Mouse (Mus musculus): ENCODE data around the gene Sod1.

Gene Sod1

DNA sequence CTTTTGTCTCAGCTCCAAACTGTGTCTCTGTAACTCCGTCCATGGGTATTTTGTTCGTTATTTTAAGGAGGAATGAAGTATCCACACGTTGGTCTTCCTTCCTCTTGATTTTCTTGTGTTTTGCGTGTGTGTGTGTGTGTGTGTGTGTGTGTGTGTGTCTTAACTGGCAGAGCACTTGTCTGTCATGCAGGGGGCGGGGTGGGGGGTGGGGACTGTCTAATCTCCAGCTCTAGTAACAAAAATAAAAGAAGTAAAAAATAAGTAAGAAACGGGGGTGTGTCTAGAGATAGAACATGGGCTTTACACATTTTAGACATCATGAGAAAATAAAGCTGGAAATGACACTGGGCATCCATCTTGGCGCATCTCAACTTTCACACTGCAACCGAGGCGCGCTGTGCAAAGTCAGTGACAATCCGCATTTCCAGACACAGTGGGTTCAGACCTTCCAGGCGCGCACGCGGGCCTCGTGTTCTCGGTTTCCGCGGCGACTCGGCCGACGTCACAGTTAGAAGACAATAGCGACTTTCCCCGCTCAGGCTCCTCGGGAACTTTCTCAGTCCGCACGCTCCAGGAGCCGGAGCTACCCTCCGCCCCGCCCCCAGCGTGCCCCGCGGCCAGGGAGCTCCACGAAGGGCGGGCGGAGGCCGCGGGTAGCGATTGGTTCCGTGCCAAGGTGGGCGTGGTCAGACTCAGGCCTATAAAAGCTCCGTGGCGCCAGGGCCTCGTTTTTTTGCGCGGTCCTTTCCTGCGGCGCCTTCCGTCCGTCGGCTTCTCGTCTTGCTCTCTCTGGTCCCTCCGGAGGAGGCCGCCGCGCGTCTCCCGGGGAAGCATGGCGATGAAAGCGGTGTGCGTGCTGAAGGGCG lies at the start of gene Sod1:
TSS of gene Sod1 (plus strand) at position 729 of the 866 bp plus-strand sequence.
- peak; percentile 97 for DNase-seq (ENCODE audit: low read depth, low spot score)

DNA sequence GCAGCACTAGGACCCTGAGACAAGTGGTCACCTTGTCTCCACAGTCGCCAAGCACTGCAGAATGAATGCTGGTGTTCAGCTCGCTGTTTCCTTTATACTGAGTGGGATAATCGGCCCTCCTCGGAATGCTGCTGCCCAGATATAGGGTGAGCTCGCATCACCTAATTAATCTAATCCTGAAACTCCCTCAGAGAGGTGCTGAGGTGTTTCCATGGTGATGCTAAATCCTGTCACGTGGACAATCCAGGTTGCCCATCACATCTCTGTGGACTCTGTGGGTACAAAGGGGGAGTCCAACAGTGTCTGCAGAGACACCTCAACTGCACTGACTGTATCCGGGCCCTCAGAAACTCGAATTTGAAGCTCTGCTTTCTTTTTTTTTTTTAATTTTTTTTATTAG lies 49.1 kb upstream of the Sod1 start:
- DNase-seq (ENCODE audit: low read depth, low spot score): no peak

DNA sequence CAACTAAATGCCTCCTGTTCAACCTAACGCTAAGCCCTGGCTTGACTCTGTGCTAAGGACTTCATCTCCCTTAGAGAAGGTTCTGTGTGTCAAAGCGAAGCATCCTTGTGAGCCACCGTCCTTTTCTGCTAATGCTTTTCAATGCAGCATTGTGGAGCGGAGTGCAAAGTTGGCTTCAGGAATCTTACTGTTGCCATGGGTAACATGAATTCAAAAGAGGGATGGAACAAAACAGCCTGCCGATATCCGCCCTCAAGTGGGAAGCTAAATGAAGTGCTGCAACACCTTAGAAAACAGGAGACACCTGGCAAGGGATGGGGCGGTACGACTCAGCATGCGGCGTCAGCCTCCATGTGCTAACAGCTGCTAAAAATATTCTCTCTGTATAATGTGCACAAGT lies 44.1 kb upstream of the Sod1 start:
- no peak for DNase-seq (ENCODE audit: low read depth, low spot score)

DNA sequence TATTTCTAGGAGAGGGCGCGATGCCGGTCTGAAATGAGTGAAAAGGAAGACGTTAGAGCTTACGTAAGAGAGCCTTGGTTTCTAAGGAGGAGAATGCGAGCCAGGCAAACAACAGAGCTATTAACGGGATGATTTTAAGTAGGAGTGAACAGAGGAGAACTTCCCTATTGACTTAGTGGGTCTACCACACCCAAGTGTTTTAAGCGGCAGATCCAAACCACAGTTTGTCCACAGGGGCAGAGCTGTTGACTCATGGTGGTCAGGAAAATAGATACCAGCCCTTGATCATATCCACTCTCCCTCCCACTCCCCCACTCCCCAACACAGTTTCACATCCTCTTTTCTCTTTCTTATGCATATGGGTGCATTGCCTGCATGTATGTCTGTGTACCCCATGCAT lies 43.1 kb upstream of the Sod1 start:
- no peak for DNase-seq (ENCODE audit: low read depth, low spot score)

DNA sequence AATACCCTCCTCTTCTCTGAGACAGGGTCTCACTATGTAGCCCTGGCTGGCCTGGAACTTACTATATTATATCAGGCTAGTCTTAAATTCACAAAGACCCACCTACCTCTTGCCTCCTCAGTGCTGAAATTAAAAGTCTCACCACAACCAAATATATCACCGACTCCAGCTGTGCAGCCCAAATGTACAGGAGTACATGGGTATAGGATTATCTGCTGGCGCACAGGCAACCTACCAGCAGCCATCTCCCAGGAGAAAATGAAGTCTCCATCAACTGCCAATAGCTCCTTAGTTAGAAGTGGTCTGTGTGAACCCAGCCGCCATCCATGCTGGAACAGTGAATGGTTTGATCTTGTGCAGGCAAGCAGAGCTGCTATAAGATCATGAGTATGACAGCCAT lies 42.1 kb upstream of the Sod1 start:
- no peak for DNase-seq (ENCODE audit: low read depth, low spot score)

DNA sequence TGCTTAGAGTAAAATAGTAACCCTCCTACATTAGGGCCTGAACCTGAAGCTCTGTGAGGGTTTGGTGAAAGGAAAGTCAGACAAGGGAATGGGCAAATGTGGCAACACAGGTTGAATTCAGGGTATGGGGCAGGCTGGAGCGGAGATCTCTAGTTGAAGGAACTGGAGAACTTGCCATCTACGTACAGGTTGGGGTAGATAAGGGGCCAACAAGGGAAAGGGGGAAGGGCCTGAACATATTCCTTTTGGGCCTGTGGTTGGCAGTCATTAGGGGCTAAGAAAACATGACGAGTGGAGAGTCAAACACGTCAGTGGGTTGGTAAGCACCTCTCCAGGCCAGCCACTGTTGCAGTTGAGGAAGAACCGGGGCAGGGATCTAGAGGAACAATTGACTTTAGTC lies 40.7 kb upstream of the Sod1 start:
- no peak for DNase-seq (ENCODE audit: low read depth, low spot score)

DNA sequence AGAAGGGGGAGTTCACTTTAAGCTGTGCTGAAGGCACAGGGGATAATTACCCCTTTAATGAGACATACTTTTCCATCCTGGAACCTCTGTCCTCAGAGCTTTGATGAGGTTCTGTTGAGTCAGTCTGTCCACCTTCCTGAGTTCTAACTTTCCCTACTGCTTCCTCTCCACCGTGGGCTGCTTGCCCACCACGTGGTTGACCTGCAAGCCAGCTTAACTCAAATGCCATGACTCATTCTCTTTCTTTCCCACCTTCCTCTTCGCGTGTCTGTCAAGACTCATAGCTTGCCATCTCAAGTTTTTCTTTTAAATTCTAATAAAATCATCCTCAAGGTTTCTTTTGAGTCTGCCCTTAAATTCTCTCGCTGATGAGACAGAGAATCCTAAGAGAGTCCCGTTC lies 39.6 kb upstream of the Sod1 start:
- DNase-seq (ENCODE audit: low read depth, low spot score): no peak

DNA sequence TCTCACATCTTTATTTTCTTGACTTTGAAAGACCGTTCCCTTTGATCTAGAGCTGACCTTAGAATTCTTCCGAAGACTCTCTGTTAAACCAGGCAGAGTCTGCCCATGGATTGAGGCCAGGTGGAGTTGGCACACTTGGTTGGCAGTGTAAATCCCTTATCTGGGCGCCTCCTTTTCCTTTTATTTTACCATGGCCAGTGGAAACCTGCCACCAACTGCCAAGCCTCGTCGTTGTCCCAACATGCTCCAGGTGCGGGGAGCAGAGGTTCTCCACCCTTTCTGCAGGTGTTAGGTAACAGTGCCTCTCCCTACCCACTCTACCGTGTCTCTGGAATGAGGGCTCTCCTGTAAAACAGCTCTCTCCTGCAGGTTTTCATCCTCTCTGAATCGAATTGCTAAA lies 38.9 kb upstream of the Sod1 start:
- DNase-seq (ENCODE audit: low read depth, low spot score): no peak

DNA sequence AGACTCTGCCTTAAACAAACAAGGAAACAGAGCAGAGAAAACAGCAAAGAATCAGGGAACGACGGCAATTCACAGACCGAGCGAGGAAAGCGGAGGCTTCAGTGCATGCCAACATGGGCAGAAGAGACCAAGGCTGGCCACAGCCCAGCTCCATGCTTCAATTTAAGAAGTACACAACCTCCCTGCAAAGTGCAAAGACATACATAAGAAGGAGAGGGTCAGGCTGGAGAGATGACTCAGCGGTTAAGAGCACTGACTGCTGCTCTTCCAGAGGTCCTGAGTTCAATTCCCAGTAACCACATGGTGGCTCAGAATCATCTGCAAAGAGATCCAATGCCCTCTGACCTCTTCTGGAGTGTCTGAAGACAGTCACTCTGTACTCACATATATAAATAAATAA lies 36.4 kb upstream of the Sod1 start:
- no peak for DNase-seq (ENCODE audit: low read depth, low spot score)

DNA sequence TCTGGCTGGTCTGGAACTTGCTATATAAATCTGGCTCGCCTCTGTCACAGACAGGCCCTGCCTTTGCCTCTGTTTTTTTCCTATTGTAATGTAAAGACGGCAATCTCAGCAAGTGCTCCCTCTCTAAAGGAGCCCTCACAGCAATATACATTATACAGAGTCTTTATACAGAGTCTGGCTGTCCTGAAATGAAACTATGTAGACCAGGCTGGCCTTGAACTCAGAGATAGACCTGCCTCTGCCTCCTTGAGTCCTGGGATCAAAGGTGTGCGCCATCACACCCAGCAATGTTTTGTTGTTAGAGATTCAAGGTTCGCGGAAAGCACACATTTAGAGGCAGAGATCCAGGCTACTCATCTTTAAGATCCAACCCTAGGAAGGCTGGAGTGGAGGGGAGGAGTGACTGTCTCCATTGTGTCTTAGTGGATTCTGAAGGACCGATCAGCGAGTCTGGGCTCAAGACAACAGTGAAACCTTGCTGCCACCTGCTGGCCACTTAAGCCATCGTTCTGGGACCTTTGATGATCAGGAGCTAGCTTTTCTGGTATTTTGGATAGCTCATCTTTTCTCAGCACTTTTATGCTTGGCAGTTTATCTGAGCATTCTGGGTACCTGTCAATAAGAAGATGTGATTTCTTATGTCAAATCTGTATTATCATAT lies 34.5 kb upstream of the Sod1 start:
- DNase-seq (ENCODE audit: low read depth, low spot score): peak; percentile 88

DNA sequence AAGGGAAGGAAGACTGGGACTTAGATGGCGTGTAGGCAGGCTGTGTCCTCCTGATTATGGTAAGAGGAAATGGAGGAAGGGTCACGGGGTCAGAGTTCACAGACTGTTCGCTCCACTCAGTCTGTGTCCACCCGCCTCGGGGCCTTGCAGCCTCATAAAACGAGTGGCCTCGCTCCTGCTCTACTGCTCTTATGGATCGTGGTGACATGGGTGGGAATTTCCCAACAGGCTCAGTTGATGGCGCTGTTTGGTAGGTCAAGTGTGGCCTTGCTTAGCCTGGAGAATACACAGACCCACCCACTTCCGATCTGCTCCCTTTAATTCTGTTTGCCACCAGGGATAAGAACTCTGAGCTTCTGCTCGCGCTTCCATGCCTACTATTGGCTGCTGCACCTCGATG lies 33.1 kb upstream of the Sod1 start:
- peak; percentile 22 for DNase-seq (ENCODE audit: low read depth, low spot score)

DNA sequence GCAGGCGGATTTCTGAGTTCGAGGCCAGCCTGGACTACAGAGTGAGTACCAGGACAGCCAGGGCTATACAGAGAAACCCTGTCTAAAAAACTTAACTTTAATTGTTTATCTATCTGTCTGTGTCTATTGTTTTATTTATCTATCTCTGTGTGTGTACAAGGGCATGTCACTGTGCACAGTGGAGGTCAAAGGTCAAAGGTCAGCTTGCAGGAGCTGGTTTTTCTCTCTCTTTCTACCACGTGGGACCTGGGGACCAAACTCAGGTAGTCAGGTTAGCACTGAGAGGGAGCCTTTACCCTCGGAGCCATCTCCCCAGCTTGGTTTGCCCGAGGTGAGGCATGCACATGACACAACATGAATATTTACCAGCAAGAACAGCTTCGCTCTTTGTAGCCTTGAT lies 29.3 kb upstream of the Sod1 start:
- no peak for DNase-seq (ENCODE audit: low read depth, low spot score)

DNA sequence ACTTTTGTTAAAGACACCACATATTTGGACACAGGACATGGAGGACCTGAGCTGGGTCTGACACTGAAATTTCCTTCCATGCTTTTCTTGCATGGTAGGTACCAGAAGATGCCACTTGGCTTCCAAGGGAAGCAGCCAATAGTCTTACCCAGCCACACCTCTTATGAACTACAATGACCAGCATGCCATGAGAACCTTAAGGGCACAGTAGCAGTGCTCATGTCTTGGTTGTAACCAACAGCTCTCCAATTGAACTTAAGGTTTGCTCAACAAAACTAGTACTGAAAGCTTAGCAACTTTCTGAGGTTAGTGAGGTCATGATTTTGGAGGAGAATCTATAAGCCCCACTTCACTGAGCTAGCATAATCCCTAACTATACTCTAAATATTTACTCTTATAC lies 26.8 kb upstream of the Sod1 start:
- DNase-seq (ENCODE audit: low read depth, low spot score): no peak

DNA sequence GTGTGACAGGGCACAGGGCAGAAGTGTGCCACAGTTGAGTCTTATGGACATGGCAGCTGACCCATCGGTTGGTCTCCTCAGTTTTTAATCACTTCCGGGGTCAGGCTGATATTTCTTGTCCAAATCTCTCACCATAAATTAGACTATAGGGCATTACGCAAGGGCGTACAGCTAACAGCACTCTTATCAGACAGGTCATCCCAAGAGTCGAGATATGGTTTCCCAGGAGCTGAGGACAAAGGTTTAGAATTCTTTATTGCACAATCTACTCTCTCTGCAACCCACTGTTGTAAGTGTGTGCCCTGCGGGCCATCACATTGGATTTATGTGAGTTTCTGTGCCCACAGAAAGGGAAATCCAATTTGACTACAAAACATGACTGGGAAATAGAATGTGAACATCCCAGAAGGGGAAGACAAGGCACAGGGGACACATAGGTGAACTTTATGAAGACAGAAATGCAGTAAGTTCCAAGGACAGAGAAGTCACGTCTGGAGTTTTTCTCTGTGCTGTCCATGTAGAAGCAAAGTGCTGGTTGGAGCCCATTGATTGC lies 23.8 kb upstream of the Sod1 start:
- no peak for DNase-seq (ENCODE audit: low read depth, low spot score)

DNA sequence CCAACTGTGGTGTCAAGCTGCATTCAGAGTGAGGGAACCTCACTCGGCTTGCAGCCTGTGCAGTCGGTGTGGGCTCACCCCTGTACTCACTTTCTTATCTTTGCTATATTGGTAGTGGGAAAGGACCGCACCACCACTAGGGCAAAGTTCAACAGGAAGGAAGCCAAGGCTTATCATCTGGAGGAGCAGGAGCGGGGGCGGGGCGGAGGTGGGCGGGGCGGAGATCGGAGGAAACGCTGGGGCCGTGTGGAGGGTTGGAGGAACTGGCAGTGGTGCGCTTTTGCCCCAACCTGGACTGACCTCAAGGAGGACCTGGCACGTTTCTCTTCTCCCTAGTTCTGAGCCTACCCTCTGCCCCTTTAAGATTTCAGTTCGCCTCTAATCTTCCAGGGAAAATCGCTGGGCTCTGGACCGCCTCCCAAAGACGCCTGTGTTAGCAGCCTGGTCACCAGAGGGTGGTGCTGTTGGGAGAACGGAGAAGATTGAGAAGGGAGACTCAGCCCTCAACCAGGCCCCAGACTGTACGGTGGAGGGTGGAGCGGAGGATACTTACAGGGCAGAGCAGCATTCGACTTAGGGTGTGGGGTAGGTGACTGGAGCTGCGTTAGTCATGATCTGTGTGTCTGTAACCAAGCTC lies 23.1 kb upstream of the Sod1 start:
- peak; percentile 87 for DNase-seq (ENCODE audit: low read depth, low spot score)

DNA sequence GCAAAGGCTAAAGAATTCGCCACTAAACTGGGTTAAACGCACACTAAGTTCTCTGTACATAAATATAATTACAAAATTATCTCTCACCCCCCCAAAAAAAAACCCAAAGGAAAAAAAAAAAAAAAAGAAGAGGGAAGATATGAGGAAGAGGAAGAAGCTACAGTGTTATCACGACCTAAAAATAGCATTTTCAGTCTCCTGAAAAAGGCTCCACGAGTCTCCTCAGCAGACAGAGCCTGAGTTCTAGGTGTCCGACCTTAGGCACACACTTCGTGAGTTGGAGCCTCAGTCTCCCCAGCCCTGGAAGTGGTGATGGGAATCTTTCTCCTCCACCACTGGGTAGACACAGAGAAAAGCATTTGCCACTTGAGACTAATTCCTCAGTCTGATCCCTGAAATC lies 21.9 kb upstream of the Sod1 start:
- DNase-seq (ENCODE audit: low read depth, low spot score): no peak

DNA sequence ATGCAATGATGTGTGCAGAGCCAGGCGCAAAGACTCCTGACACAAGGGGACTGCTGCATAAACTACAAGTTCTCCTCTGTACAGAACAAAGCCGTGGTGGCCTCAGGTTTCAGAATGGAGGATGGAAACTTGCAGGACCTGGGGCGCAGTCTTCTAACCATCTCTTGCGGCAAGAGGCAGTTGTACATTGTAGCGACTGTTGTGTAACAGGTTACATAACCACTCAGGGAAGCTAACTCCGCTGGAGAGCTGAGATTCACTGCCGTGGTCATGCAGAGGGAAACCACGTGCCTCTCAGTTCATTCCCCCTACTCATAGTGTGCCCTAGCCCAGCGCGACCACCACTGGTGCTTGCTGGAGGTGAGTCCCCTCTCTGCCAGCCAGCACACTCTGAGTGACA lies 21.4 kb upstream of the Sod1 start:
- DNase-seq (ENCODE audit: low read depth, low spot score): no peak

DNA sequence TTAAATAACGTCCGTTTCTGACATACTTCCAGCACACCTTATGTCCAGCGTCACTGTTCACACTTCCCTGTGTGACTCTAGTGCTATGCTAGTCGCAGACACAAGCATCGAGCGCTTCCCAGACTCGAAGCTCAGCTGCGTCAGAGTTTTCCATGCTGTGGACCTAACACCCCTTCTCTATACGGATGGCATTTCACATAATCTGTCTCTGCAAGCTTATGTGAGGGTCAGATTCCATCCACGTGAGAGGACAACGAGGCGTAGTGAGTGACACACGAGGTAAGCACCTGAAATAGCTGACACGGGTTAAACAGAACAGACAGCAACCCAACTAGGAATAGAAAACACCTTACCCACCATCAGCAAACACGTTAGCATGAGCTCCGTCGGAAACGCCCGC lies 18.4 kb upstream of the Sod1 start:
- no peak for DNase-seq (ENCODE audit: low read depth, low spot score)

DNA sequence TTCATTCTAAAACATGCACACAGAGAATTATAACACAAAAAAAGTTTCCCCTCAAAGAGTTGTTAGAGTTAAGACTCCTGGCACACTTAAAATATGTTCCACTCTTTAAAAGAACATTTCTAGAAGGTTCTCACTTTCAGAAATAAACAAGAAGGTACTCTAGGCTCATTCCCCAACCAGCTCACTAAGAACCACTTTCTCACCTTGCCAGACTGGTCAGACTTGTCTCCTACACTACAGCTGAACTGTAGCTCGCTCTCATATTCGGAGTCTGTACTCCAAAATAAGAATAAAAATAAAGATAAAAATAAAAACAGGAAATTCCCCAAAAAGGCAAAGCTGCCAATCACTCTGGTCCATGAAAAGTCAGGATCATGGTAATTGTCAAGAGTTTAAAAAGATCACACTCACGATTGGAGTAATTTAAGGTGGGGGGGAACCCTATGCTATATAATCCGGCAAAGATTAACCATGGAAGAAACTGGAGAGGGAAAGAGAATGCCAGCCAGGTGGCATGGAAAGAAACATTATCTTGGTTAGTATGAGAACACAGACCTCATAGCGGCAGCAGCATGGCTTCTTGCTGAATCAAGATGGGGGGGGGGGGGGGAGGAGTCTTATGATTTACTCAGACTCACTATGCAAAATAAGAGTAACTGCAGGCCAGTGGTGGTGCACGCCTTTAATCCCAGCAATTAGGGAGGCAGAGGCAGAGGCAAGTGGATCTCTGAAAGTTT lies 17.2 kb upstream of the Sod1 start:
- no peak for DNase-seq (ENCODE audit: low read depth, low spot score)

DNA sequence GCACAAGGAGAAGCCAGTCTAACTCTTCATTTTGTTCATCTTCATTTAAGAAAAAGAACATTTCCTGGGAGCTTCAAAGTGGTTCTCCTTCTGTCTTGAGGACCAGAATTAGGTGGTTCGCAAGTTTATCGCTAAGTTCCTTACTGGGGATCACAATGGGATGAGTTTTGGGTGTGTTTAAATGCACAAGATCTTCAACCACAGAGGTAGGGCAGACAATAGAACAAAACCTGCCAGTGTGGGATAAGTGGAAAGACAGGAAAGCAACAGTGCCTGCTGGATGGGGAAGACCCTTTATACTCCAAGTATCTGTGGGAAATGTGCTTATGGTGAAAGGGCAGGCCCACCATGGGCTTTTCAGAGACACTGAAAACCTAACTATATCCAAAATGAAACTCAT lies 15.7 kb upstream of the Sod1 start:
- no peak for DNase-seq (ENCODE audit: low read depth, low spot score)

DNA sequence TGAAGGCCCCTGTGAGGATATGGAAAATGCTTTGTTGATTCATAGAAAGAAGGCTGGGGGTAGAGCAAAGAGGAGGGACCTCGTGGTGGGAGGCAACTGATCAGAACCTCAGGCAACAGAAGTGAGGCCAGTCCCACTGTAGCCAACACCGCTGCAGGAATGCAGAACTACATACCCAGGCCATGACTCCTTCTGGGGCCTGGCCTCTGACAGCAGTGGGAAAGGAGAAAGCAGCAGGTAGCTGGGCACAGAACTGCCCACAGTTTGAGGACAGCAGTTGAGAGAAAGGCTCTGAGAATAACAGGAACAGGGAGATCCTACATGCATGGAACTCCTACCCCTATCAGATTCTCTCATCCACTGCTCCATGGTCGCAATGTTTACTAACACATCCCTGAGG lies 11.6 kb upstream of the Sod1 start:
- no peak for DNase-seq (ENCODE audit: low read depth, low spot score)

DNA sequence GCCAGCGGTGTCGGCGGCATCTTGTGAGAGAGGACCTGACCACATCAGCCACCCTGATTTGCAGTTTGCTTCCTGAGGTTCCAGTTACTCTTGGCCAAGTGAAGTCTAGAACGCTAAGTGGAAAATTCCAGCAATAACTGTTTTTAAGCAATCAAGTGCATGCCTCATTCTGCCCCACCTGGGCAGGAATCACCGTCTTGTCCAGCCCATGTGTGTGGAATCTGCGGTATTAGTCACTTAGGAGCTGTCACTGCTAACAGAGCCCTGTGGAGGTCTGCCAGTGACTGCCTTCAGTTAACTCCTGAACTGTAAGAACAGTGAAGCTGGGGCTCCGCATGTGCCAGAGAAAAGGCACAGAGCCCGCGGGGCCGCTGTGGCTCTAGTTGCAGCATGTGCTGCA lies 9.8 kb upstream of the Sod1 start:
- no peak for DNase-seq (ENCODE audit: low read depth, low spot score)

Data from CD4-positive, CD25-positive, alpha-beta regulatory T cell, adult 2 months (primary cell).